Mouse (Mus musculus) neural tube, embryonic 12.5 days (tissue): ENCODE results near the gene Tex33. TPM values are rescaled to one million over a fixed set of nuclear protein-coding genes. Genes with fewer than 3 reads are reported as not detected.
"Not testable (repeated sequence)": the region's sequence is repeated elsewhere in the genome, so short reads cannot be mapped to it uniquely, and the experiment has no call there.

Experiments used
- ATAC-seq: fragments of 200-750 bp; cut with Nextera tagmentation; 2 replicates; pipeline ENCODE4 v1.8.0; 2017; ENCODE audit warnings: low read depth, mild to moderate bottlenecking, moderate TSS enrichment, moderate library complexity; ENCODE audit not compliant: low FRiP score
- H3K27ac ChIP-seq: fragments of 300-500 bp; sonication (generic); 2 replicates; pipeline ENCODE4 v1.5.1; 2016
- H3K27me3 ChIP-seq: fragments of 300-500 bp; sonication (generic); replicated peaks from 2 replicates; pipeline ENCODE4 v1.6.1; 2016; ENCODE audit warnings: mild to moderate bottlenecking
- H3K36me3 ChIP-seq: fragments of 300-500 bp; sonication (generic); 2 replicates; pipeline ENCODE4 v1.6.1; 2016; ENCODE audit warnings: mild to moderate bottlenecking
- H3K4me1 ChIP-seq: fragments of 300-500 bp; sonication (generic); 2 replicates; pipeline ENCODE4 v1.6.1; 2016
- H3K4me2 ChIP-seq: fragments of 300-500 bp; sonication (generic); replicated peaks from 2 replicates; pipeline ENCODE4 v1.6.1; 2016; ENCODE audit warnings: mild to moderate bottlenecking
- H3K4me3 ChIP-seq: fragments of 300-500 bp; sonication (generic); 2 replicates; pipeline ENCODE4 v1.5.1; 2016
- H3K9ac ChIP-seq: fragments of 300-500 bp; sonication (generic); 2 replicates; pipeline ENCODE4 v1.6.1; 2016; ENCODE audit warnings: mild to moderate bottlenecking
- H3K9me3 ChIP-seq: fragments of 300-500 bp; sonication (generic); 2 replicates; pipeline ENCODE4 v1.6.1; 2016; ENCODE audit warnings: mild to moderate bottlenecking
- WGBS: fragments of 180-500 bp; shearing (Covaris S2); methylation state at CpG from one replicate; pipeline ENCODE4 v1.1.7; 2016; 5-methylcytosine and 5-hydroxymethylcytosine counted together
- polyA plus RNA-seq: library from polyadenylated mRNA; unstranded; fragments of >200 nt; fragmentation: Nextera tagmentation; extraction: Ambion mirVana; gene quantifications from 2 replicates; pipeline ENCODE4 v1.2.1, GENCODE M21; 2016

Tex33 gene
- polyA plus RNA-seq, 1 experiment from 2014 or later, result not detected

GRCm38 (mm10) chr15:78366875-78367274 lies 28.8 kb downstream of the Tex33 start:
- H3K9me3 ChIP-seq, result no peaks in the 10 kb centered on the region
- H3K36me3 ChIP-seq, result no peaks in the 10 kb centered on the region
- WGBS, result 76% methylated on average over 8 of the region's 8 CpGs
- peaks cover 18% of the 10 kb centered on the region; the same call in 1 of the 2 replicates for H3K27me3 ChIP-seq
- no peaks in the 10 kb centered on the region for H3K4me1 ChIP-seq
- no peak overlapping the region for H3K4me2 ChIP-seq
- no peak overlapping the region for H3K27ac ChIP-seq
- no peak for ATAC-seq
- no peak overlapping the region for H3K4me3 ChIP-seq
- no peak overlapping the region for H3K9ac ChIP-seq

GRCm38 (mm10) chr15:78365916-78366315 lies 29.8 kb downstream of the Tex33 start:
- Histone ChIP-seq H3K4me3 (no peak overlapping the region), H3K36me3 (no peaks in the 10 kb centered on the region), H3K9me3 (no peaks in the 10 kb centered on the region), H3K4me2 (no peak overlapping the region), H3K27ac (no peak overlapping the region), H3K9ac (no peak overlapping the region), H3K4me1 (no peaks in the 10 kb centered on the region), H3K27me3 (peaks cover 18% of the 10 kb centered on the region; the same call in 1 of the 2 replicates)
- whole genome bisulfite sequencing, result 53% methylated on average over 2 of the region's 2 CpGs
- no peak for ATAC-seq

GRCm38 (mm10) chr15:78355548-78355947 lies 40.2 kb downstream of the Tex33 start:
- no peak overlapping the region for H3K4me2 ChIP-seq
- no peak overlapping the region for H3K9ac ChIP-seq
- H3K27ac ChIP-seq, result no peak overlapping the region
- WGBS, result 93% methylated on average over 5 of the region's 5 CpGs
- no peaks in the 10 kb centered on the region for H3K9me3 ChIP-seq
- no peak overlapping the region for H3K4me3 ChIP-seq
- ATAC-seq, result no peak
- H3K4me1 ChIP-seq, result no peaks in the 10 kb centered on the region
- H3K36me3 ChIP-seq, result no peaks in the 10 kb centered on the region
- H3K27me3 ChIP-seq, result no peaks in the 10 kb centered on the region

GRCm38 (mm10) chr15:78354958-78355357 lies 40.8 kb downstream of the Tex33 start:
- Histone ChIP-seq H3K9ac (no peak overlapping the region), H3K36me3 (no peaks in the 10 kb centered on the region), H3K4me2 (no peak overlapping the region), H3K4me1 (no peaks in the 10 kb centered on the region), H3K9me3 (no peaks in the 10 kb centered on the region), H3K4me3 (no peak overlapping the region), H3K27me3 (no peaks in the 10 kb centered on the region), H3K27ac (no peak overlapping the region)
- WGBS, result 4% methylated on average over 1 of the region's 1 CpGs
- no peak for ATAC-seq

- Histone ChIP-seq H3K4me2 (no peak overlapping the region), H3K9me3 (no peaks in the 10 kb centered on the region), H3K27me3 (no peaks in the 10 kb centered on the region), H3K4me3 (no peak overlapping the region), H3K9ac (no peak overlapping the region), H3K4me1 (no peaks in the 10 kb centered on the region), H3K36me3 (no peaks in the 10 kb centered on the region), H3K27ac (no peak overlapping the region)
- ATAC-seq, result no peak
- WGBS, result 64% methylated on average over 3 of the region's 3 CpGs
Observed at GRCm38 (mm10) chr15:78351586-78352165, 44.0 kb downstream of the Tex33 start.

- Histone ChIP-seq H3K9ac (no peak overlapping the region), H3K27me3 (no peaks in the 10 kb centered on the region), H3K4me3 (no peak overlapping the region), H3K4me1 (no peaks in the 10 kb centered on the region), H3K9me3 (no peaks in the 10 kb centered on the region), H3K4me2 (no peak overlapping the region), H3K27ac (no peak overlapping the region), H3K36me3 (no peaks in the 10 kb centered on the region)
- WGBS, result 94% methylated on average over 3 of the region's 3 CpGs
- ATAC-seq, result no peak
Observed at GRCm38 (mm10) chr15:78344567-78344966, 51.1 kb downstream of the Tex33 start.

- no peaks in the 10 kb centered on the region for H3K4me1 ChIP-seq
- no peak overlapping the region for H3K4me3 ChIP-seq
- ATAC-seq, result no peak
- no peaks in the 10 kb centered on the region for H3K9me3 ChIP-seq
- no peaks in the 10 kb centered on the region for H3K27me3 ChIP-seq
- H3K9ac ChIP-seq, result no peak overlapping the region
- 11% methylated on average over 1 of the region's 1 CpGs for WGBS
- H3K27ac ChIP-seq, result no peak overlapping the region
- no peaks in the 10 kb centered on the region for H3K36me3 ChIP-seq
- no peak overlapping the region for H3K4me2 ChIP-seq
Observed at GRCm38 (mm10) chr15:78343683-78344082, 52.0 kb downstream of the Tex33 start.

- H3K36me3 ChIP-seq, H3K9me3 ChIP-seq, ATAC-seq, H3K27me3 ChIP-seq, H3K27ac ChIP-seq, H3K4me2 ChIP-seq, H3K4me3 ChIP-seq, H3K9ac ChIP-seq, H3K4me1 ChIP-seq: not testable (repeated sequence)
- WGBS, result 66% methylated on average over 7 of the region's 7 CpGs
Observed at GRCm38 (mm10) chr15:78340919-78341318, 54.8 kb downstream of the Tex33 start.

- H3K9ac ChIP-seq, H3K27ac ChIP-seq, H3K4me3 ChIP-seq, H3K9me3 ChIP-seq, H3K27me3 ChIP-seq, H3K36me3 ChIP-seq, ATAC-seq, H3K4me2 ChIP-seq, H3K4me1 ChIP-seq: not testable (repeated sequence)
- WGBS, result 35% methylated on average over 7 of the region's 7 CpGs
Observed at GRCm38 (mm10) chr15:78339627-78340423, 55.9 kb downstream of the Tex33 start.

GRCm38 (mm10) chr15:78334380-78334779 lies 61.3 kb downstream of the Tex33 start:
- Histone ChIP-seq H3K4me2 (no peak overlapping the region), H3K9me3 (no peaks in the 10 kb centered on the region), H3K27me3 (no peaks in the 10 kb centered on the region), H3K36me3 (no peaks in the 10 kb centered on the region), H3K9ac (no peak overlapping the region), H3K27ac (no peak overlapping the region), H3K4me3 (no peak overlapping the region), H3K4me1 (no peaks in the 10 kb centered on the region)
- no peak for ATAC-seq
- WGBS, result 86% methylated on average over 3 of the region's 3 CpGs

GRCm38 (mm10) chr15:78332981-78333380 lies 62.7 kb downstream of the Tex33 start:
- Histone ChIP-seq H3K4me2 (no peak overlapping the region), H3K27me3 (no peaks in the 10 kb centered on the region), H3K27ac (no peak overlapping the region), H3K4me3 (no peak overlapping the region), H3K9me3 (no peaks in the 10 kb centered on the region), H3K36me3 (no peaks in the 10 kb centered on the region), H3K9ac (no peak overlapping the region), H3K4me1 (no peaks in the 10 kb centered on the region)
- no peak for ATAC-seq
- 81% methylated on average over 6 of the region's 6 CpGs for WGBS

GRCm38 (mm10) chr15:78331523-78332340 lies 64.0 kb downstream of the Tex33 start:
- H3K9ac ChIP-seq, result no peak overlapping the region
- no peaks in the 10 kb centered on the region for H3K9me3 ChIP-seq
- WGBS, result 72% methylated on average over 5 of the region's 5 CpGs
- ATAC-seq, result no peak
- H3K4me3 ChIP-seq, result no peak overlapping the region
- no peak overlapping the region for H3K27ac ChIP-seq
- no peaks in the 10 kb centered on the region for H3K4me1 ChIP-seq
- H3K36me3 ChIP-seq, result no peaks in the 10 kb centered on the region
- no peaks in the 10 kb centered on the region for H3K27me3 ChIP-seq
- no peak overlapping the region for H3K4me2 ChIP-seq
